Mouse (Mus musculus): ENCODE data around the gene Ino80b. TPM values are rescaled to one million over a fixed set of nuclear protein-coding genes. Genes with fewer than 3 reads are reported as not detected.

Ino80b gene
- total RNA-seq, 1 experiment from 2014 or later, result 31.3 TPM

- DNase-seq, result no peak
Observed at GRCm38 (mm10) chr6:83117616-83118015, 7.6 kb downstream of the Ino80b start.

DNA sequence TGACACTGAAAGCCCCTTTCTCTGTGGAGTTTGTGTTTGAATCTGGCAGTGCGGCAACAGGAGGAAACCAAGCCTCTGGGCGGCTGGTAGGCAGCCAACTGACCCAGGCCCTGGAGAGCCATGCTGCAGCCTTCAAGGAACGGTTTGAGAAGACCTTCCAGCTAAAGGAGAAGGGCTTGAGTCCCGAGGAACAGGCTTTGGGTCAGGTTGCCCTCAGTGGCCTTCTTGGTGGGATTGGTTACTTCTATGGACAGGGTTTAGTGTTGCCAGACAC, 8.1 kb downstream of the Ino80b start:
- DNase-seq, result no peak

GRCm38 (mm10) chr6:83116373-83117164, 8.7 kb downstream of the Ino80b start:
- no peak for DNase-seq

DNA sequence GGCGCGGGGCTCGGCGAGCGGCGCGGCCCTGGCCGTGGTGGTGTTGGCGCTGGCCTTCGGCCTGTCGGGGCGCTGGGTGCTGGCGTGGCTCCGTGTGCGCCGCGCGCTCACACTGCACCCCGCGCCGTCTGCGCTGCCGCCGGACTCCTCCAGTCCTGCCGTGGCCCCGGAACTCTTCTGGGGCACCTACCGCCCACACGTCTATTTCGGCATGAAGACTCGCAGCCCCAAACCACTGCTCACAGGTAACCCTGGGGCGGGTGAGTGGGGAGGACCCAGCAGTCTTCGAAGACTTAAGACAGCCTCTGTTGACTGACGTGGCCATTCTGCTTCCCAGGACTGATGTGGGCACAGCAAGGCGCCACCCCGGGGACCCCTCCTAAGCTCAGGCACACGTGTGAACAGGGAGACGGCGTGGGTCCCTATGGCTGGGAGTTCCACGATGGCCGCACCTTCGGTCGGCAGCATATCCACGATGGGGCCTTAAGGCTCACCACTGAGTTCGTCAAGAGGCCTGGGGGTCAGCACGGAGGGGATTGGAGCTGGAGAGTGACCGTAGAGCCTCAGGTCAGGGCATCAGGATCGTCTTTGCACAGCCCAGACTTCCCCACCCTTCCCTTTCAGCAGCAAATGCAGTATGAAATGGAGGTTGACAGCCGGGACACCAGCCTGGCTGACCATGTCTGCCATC, 9.4 kb downstream of the Ino80b start:
- DNase-seq, result no peak

- peak; percentile 97 for DNase-seq
Observed at GRCm38 (mm10) chr6:83115011-83115671, 10.1 kb downstream of the Ino80b start, which contains the start of gene Mogs. Mogs (plus strand) TSS chr6:83115496.

DNA sequence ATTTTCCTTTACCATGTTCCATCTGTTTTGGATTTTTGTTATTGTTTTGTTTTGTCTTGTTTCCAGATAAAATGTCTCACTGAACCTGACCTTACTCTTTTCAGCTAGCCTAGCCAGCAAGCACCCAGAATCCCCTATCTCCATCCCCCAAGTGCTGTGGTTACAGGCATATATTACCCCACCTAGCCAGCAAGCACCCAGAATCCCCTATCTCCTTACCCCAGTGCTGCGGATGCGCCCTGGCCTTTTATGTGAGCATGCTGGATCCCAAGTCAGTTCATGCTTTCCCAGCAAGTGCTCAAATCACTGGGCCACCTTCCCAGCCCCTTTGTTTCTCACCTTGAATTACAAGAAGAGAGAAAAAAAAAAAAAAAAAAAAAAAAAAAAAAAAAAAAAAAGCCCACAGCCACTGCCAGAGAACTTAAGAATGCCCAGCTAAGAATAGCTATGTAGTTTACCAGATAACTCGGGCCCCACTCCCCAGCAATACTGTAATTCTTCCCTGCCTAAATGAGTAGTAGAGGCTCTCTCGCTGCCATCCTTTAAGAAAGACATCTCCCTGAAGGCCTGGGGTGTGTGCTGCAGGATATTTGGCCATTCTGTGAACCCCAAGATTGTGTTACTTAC, 13.6 kb downstream of the Ino80b start:
- DNase-seq, result no peak

- DNase-seq, result peak; percentile 84
Observed at GRCm38 (mm10) chr6:83108762-83109668, 16.2 kb downstream of the Ino80b start, which contains the start of gene Mrpl53. Mrpl53 (plus strand) TSS chr6:83109040.

DNA sequence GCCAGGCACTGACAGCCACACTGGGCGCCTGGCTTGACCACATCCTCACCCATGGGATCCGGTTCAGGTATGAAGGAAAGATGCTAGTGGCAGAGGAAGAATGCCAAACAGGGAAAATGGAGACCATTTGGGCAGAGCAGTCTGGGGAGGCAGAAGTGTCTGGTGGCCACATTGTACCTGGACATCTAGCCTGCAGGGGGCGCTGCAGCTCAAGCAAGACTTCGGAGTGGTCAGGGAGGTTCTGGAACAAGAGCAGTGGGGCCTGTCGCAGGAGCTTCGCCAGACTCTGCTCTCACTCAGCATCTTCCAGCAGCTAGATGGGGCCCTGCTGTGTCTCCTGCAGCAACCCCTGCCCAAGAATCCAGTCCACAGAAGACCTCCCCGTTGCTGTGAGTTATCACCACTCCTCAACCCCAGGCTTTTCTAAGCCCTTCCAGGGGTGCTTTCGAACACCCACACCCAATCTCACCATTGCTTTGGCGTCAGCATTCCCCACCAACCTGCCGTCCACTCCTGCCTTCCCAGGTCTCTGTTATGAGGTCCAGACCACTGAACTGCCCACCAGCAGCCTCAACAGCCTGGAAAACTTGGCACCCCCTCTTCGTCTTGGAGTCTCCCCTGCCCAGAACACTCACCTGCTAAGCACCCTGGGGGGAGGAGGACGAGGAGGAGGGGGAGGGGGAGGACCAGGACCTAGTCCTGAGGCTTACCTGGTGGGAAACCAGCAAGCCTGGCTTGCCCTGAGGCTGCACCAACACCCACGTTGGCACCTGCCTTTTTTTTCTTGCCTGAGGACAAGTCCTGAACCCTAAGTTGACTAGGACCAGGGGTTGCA, 17.4 kb downstream of the Ino80b start:
- peak; percentile 86 for DNase-seq

GRCm38 (mm10) chr6:83104158-83104557, 21.1 kb downstream of the Ino80b start:
- no peak for DNase-seq

- DNase-seq, result no peak
Observed at GRCm38 (mm10) chr6:83103130-83103650, 22.0 kb downstream of the Ino80b start.

GRCm38 (mm10) chr6:83101688-83102556, 23.3 kb downstream of the Ino80b start:
- DNase-seq, result peak; percentile 76

DNA sequence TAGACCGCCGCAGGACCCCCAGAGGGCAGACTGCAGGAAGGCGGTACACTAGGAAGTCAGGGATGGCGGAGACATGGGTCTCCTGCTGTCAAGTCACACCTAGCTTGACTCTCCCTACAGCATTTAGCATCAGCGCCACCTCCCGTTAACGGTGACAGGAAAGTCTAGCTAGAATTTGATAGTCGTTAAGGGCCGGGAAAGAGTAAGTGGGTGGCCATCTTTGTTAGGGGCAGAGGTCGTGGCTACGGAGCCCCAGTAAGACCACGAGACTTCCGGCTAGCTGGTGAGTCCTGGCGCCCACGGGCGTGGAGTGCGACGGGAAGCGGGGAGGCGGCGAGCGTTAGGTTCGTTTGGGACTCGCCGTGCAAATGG, 23.9 kb downstream of the Ino80b start, which contains the start of the genes Ccdc142 and Gm42688:
TSS of gene Ccdc142 (plus strand) at position 286 of the 372 bp plus-strand sequence.
TSS of gene Gm42688 (plus strand) at position 302 of the 372 bp plus-strand sequence.
- peak; percentile 84 for DNase-seq

- no peak for DNase-seq
Observed at GRCm38 (mm10) chr6:83098411-83098810, 26.8 kb downstream of the Ino80b start.

GRCm38 (mm10) chr6:83095968-83096367, 29.3 kb downstream of the Ino80b start:
- DNase-seq, result no peak

DNA sequence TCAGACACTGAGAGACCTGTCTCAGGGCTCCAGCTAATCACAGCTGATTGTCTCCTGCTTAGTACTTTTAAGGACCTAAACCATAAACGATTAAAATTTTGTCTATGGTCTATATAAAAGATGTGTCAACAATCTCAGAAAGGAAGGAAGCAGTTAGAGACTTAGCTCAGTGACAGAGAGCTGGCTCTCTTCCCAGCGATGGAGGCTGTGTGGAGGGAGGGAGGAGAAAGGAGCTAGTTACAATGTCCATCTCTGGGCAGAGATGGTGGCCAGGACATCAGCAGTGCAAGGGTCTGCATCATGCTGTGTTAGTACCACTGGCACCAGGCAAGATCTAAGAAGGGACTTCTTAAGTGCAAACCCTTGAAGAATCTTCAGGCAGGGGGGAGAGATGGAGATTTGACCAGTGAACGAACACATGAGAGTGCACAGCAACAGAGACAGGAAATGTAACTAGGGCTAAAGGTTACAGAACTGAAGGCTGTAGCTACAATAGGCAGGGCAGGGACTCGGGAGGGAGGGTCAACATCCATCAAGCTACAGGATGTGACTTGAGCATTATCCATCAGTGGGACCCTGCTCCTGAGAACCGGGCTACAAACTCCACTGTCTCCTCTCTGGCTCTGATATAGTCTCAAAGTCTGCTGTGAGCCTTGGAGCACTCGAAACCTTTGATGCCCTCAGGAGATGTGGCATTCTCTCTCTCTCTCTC, 32.7 kb downstream of the Ino80b start:
- DNase-seq, result no peak

- no peak for DNase-seq
Observed at GRCm38 (mm10) chr6:83087926-83088260, 37.3 kb downstream of the Ino80b start.

DNA sequence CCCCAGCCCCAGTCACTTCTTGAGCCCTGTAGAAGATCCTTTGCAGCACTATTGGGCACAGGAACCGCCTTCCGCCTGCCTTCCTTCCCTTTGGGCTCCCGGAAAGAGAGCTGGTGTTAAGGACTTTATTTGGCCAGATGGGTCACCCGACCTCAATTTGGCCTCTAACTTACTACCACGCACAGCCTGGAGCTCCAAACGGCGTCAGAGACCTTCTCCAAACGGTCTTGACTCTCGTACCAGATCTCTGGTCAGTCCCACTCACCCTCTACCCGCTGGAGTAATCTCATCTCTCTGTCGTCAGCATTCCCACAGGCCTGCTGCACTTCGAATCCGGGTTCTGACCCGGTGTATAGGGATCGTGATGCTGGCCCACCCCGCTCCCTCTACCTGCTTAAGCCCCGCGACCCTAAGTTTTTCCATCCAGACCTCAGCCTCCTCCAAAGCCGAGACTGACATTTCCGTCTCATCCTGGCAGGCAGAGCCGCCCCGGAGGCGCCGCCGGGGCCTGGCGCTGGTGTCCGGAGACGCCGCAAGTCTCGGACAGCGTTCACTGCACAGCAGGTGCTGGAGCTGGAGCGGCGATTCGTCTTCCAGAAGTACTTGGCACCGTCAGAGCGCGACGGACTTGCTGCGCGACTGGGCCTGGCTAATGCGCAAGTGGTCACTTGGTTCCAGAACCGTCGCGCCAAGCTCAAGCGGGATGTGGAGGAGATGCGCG, 37.9 kb downstream of the Ino80b start:
- peak; percentile 63 for DNase-seq
